Mouse (Mus musculus) spleen, adult 12 weeks (tissue): ENCODE results near the gene Hmga1b.
"Not testable (repeated sequence)": the region's sequence is repeated elsewhere in the genome, so short reads cannot be mapped to it uniquely, and the experiment has no call there.

ENCODE experiments used
- DNase-seq: peaks from one replicate; pipeline ENCODE4 v3.0.0; 2022; ENCODE audit warnings: low spot score

The Hmga1b gene

DNA sequence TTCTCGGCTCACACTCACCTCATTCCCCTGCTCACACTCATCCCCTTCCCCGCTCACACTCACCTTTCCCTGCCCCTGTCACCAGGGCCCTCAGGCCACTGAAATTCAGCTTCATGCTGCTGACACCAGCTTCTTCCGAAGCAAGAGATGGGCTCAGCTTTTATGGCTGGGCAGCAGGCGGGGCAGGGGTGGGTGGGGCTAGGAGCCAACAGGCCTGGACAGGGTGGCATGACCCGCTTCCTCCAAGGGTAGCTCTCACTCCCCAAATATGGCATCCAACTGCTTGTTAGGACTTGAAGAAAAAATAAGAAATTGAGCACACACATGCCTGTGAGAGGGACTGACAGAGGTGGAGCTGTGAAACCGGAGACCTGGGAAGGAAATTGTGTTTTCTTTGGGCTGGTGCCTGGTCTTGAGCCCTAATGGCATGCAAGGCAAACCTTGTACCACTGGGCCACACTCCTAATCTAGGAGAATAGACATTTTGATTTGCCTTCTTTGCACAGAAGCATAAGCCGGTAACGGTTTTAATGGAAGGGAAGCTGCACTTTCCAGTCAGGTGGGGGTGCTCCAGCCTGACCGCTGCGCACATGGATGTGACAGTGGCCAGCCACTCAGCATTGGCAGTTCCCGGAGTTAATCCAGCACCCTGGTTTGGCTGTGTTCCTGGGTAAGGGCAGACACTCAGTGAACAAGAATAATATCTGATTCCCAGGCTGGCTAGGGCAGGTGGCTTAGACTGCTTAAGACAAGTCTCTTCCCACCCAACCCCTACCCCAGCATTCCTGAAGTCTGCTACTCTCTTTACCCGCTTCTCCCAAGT lies 30.5 kb upstream of the Hmga1b start, which contains the start of gene Cbr2:
Gene Cbr2, minus strand, starts transcription at position 257 of the 823 bp plus-strand sequence.
- DNase-seq = no peak

DNA sequence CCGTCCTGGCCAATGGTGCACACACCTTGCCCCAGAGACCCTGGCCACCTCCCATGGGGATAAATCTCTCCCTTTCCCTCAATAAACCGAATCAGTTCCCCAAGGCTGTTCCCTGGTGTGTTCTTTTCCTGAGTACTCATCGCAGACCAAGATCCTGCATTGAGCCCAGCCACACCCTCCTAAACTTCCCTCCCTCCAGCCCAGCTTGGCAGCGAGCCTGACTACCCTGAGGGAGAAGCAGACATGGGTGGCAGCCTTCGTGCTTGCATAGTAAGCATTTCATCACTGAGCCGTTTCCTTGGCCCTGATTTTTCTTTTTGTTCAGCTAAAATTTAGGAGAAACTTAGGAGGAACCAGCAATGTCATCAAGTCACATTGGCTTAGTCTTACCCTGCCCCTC lies 29.1 kb upstream of the Hmga1b start:
- DNase-seq = no peak

- no peak for DNase-seq
Observed at GRCm38 (mm10) chr11:120736424-120736823, 26.2 kb upstream of the Hmga1b start.

DNA sequence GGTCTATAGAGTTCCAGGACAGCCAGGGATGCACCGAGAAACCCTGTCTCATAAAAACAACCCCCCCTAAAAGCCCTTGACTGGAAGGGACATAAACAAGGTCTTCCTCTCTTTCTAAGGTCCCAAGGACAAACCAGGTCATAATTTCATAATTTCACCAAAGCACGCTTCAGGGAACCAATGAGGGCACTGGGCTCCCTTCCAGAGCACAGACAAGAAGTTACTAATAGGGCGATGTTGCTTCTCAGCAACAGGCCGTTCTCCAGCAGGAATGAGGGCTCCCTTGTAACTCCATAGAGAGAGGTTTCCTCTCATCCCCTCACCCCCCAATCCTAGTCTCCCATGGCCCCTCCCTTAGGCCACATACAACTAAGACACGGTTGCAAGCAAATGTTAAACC lies 21.6 kb upstream of the Hmga1b start:
- no peak for DNase-seq

- no peak for DNase-seq
Observed at GRCm38 (mm10) chr11:120744121-120744701, 18.4 kb upstream of the Hmga1b start.

DNA sequence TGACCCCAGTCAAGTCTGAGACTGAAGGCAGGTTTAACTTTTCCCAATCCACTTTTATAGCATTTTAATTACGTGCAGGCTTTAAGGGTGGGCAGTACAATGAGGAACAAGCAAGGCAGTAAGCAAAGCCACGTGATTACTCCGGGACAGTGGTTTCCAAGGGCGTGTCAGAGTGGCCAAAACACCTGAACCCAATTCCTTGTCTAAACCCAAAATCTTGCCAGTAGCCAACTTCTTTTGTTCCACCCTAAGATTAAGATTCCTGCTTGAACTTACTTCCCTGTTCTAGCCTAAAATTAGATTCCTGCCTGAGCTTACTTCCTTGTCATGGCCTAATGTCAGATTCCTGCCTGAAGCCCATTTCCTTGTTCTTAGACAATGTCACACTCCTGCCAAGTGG lies 14.6 kb upstream of the Hmga1b start:
- no peak for DNase-seq

DNA sequence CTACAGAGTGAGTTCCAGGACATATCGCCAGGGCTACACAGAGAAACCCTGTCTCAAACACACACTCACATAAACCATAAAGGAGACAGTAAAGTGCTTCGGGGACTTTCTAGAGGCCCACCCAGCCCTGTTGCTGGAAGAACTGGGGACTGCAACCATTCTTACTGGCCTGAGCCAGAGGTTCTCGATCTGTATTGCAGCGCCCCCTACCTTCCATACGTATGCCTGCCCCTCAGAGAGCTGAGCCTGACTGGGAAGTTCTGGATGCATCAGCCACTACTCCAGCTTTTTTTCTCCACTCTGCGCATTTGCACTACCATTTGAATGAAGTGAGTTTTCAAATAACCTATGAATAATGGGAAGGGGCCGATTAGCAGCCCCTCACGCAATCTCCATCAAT lies 13.2 kb upstream of the Hmga1b start:
- DNase-seq = peak; percentile 11

- DNase-seq = no peak
Observed at GRCm38 (mm10) chr11:120751606-120752005, 11.0 kb upstream of the Hmga1b start.

DNA sequence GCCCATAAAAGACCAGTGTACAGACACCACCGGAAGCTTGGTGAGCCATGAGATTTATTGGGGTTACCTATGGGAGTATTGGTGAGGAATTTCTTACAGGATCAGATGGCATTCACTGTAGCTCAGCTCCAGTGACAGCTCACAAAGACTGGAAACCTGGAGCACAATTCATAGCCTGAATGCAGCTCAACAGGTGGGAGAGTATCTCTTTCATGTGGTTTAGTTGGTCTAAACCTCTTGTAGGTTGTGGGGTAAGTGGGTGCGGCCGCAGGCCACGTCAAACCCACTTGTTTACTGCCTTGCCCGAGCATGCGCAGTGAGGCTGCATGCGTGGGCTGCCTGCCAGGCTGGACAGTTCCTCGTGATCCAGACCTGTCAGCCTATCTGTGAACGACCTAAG lies 2.4 kb upstream of the Hmga1b start:
- DNase-seq = no peak

- DNase-seq = no peak
Observed at GRCm38 (mm10) chr11:120761811-120762671, 553 bp upstream of the Hmga1b start.

DNA sequence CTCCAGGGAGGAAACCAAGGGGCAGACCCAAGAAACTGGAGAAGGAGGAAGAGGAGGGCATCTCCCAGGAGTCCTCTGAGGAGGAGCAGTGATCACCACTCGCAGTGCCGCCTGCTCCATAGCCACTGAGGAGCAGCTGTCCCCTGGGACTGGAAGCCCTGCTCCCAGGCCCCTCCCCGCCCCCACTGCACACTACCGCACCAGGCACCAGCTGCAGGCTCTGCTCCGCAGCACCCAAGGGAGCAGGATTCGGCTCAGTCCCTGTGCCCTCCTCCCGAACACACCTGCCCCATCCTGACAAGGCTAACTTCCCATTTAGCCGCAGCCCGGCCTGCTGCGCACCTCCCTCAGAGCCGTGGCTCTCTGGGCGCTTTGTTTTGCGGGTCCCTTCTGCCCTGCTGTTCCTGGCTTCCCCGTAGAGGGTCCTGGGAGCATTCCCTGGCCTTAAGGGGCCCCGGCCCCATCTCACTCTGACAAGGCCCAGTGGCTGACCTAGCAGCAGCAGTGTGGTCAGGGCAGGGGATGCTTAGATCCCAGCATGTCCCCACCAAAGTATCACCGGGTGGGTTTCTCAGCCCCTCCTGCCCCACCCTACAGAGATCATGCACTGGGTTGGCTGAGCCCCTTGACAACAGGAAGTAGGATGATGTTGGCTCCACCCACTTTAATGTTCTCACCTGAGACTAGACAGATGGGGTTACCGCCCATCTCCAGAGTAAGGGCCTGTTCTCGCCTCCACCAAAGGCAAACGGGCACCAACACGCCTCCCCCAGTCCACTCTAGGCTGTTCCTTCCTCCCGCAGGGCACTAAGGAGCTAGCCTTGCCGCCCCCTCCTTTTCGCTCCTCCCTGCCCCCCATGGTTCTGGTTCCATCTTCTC lies 766 bp downstream of the Hmga1b start:
- not testable (repeated sequence) for DNase-seq

DNA sequence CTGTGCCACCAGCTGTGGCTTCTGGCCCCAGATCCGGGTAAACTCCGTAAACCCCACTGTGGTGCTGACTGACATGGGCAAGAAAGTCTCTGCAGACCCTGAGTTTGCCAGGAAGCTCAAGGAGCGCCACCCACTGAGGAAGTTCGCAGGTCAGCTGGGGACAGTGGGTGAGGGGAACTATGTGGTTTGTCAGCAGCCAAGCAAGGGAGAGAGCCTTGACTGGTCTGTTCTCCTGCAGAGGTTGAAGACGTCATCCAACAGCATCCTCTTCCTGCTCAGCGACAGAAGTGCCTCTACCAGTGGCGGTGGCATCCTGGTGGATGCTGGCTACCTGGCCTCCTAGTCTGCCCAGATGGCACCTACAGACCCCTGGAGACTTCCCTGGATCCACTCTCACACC lies 4.4 kb downstream of the Hmga1b start:
- DNase-seq = not testable (repeated sequence)

DNA sequence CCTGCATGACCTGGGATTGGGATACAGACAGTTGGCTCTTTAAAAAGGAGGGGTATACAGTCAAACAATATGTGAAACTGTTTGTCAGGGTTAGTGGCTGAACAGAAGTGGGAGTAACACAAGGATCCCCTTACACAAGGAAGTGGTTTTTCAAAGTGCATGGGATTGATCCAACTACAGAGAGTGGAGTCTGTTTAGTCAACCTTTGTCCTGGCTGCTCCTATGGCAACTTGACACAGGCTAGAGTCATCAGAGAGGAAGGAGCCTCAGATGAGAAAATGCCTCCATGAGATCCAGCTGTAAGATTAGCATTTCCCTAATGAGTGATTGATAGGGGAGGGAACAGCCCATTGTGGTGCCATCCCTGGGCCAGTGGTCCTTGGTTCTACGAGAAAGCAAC lies 5.6 kb downstream of the Hmga1b start:
- no peak for DNase-seq

DNA sequence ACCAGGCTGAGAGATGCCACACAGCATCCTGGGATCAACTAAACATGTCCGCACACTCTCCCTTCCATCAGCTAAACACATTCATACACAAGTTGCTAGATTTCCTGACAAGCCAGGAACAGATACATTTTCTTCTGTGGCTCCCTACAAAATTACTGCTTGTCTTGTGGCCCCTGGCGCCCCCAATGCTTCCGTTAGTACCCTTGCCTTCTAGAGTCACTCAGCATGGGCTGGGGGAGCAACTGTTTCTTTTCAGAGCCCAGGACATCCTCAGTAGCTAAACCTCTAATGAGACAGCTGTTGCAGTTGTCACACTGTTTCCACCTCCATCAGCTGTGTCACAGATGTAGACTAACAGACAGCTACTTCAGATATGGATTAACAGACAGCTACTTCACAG lies 10.2 kb downstream of the Hmga1b start:
- DNase-seq = no peak

GRCm38 (mm10) chr11:120773463-120774190 lies 11.0 kb downstream of the Hmga1b start:
- DNase-seq = no peak

- peak; percentile 79 for DNase-seq
Observed at GRCm38 (mm10) chr11:120775774-120776469, 13.3 kb downstream of the Hmga1b start.

- no peak for DNase-seq
Observed at GRCm38 (mm10) chr11:120777123-120777522, 14.5 kb downstream of the Hmga1b start.

DNA sequence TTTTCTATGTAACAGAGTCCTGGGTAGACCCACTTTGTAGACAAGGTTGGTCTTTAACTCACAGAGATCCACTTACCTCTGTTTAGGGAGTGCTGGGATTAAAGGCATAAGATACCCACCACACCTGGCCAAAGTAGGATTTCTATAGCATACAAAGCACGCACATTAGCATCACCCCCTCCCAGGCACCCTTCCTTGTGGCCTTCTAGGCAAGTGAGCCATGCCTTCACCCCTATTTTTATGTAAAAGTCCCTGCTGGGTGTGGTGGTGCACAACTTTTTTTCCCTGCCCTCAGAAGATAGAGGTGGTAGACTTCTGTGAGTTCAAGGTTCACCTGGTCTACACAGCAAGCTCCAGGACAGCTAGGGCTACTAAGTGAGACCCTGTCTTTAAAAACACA lies 17.3 kb downstream of the Hmga1b start:
- DNase-seq = no peak

DNA sequence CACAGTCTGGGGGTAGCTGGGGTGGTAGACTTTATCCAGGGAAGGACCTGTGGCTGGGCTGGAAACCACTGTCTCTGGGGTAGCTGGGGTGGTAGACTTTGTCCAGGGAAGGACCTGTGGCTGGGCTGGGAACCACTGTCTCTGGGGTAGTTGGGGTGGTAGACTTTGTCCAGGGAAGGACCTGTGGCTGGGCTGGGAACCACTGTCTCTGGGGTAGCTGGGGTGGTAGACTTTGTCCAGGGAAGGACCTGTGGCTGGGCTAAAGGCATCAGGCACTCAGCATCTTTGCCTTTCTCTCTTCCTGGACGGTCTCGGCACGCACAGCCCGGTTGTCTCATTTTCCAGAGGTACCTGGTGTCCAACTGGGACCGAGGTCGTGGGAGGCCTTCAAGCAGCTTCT lies 18.8 kb downstream of the Hmga1b start:
- DNase-seq = not testable (repeated sequence)

DNA sequence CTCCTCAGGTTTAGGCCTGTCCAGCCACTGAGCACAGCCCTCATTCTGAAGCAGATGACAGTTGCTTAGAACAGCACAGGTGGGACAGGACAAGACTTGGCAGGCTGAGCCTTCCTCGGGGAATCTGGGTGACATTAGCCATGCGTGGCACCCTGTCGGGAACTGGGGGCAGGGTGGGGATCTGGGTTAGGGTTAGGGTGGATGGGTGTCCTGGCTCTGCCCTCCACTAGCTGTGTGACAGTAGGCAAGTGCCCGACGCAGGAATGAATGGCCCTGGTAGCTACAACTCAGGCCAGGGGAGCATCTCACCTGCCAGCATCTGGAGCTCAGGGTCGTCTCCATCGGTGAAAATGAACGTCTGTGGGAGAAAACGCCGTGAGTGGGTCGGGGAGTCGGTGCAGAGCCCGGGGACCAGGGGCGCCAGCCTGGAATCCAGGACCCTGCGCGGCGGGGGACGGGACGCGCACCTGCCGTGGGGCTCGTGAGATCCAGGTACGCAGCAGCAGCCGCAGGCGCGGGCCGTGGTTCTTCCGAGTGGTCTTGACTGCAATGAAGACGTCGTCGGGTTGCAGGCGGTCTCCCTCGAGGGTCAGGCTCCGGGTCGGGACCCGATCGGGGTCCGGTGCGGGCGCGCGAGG lies 21.0 kb downstream of the Hmga1b start:
- no peak for DNase-seq
